Mouse (Mus musculus): ENCODE measurements at regions not wholly inside any gene's neighbourhood (a gene's known extent, or its start where the extent isn't known, plus 50 kb on each side); places are given as distances from the start of the nearest gene placed in this dataset.

GRCm38 (mm10) chr4:54027565-54028237 lies 201.9 kb downstream of the Tmem38b start:
- DNase-seq (ENCODE audit: low read depth in 2 of 2, low spot score in 2 of 2) = no peak

GRCm38 (mm10) chr4:54045258-54046029 lies 219.6 kb downstream of the Tmem38b start:
- DNase-seq (ENCODE audit: low read depth in 2 of 2, low spot score in 2 of 2) = no peak

DNA sequence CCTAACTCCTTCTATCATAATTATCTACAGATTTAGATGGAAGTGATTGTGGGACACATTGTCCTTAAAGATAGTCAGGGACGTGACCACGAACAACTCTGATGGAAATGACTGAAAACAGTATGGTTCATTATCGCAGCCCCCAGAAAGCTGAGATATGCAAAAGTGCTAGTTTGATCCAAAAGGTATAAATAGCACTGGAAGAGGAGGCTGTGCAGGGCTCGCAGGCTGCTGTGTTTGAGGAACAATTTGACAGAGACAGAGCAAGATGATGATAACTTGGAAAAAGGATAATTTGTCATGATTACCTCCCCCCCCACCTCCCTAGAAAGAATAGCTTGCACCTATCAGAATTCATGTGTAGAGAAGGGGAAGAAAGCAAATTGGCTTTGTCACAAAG lies 238.5 kb downstream of the Tmem38b start:
- DNase-seq (ENCODE audit: low read depth in 2 of 2, low spot score in 2 of 2) = no peak

GRCm38 (mm10) chr4:54071951-54072350 lies 246.1 kb downstream of the Tmem38b start:
- no peak for DNase-seq (ENCODE audit: low read depth in 2 of 2, low spot score in 2 of 2)

DNA sequence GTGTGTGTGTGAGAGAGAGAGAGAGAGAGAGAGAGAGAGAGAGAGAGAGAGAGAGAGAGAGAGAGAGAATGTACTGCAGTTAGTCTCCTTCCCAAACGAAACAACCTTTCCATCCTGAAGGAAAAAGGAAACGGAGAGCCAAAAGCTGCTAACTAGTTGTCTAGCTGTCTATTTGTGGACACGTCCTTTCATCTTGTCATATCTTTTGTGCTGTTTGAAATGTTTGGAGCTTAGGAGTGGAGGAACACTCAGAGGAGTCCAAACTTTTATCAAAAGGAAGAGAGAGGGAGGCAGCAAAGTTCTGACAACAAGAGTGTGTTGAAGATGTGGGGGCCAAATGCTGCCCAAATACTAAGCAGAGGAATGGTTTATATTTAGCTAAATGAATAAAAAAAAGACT lies 246.6 kb downstream of the Tmem38b start:
- DNase-seq (ENCODE audit: low read depth in 2 of 2, low spot score in 2 of 2) = no peak

DNA sequence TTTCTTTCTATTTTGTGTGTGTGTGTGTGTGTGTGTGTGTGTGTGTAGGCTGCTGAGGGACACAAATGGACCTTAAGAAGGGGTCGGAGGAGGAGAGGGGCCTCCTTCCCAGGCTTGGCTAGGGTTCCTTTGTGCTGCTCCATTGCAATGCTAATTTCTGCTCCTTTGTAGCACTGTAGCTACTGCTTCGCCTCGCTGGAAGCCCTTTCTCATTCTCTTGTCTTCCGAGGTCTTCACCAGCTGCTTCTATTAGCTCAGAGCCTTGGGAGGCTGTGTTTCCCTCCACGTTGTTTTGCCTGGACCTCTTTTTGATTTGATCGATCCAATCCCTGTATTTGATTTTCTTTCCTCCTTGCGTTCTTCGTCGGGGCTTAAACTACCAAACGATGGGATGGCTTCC lies 247.1 kb downstream of the Tmem38b start:
- no peak for DNase-seq (ENCODE audit: low read depth in 2 of 2, low spot score in 2 of 2)

DNA sequence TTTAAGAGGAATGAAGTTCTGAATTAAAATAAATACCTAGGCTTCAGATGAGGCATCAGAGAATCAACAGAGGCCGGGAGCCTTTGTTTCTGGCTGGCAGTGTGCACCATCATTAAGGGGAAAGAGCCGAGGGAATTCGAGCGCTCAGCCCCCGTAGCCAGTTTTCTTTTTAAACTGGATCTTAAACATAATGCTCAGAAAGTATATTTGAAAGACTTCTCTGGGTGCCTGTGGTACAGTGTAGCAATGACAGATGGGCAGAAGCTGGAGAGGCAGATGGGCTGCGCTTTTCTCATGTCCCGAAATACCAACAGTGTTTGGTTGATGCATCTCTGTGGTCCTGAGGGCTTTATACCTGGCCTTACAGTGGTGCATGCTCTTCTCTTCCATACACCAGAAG lies 247.6 kb downstream of the Tmem38b start:
- DNase-seq (ENCODE audit: low read depth in 2 of 2, low spot score in 2 of 2) = no peak

DNA sequence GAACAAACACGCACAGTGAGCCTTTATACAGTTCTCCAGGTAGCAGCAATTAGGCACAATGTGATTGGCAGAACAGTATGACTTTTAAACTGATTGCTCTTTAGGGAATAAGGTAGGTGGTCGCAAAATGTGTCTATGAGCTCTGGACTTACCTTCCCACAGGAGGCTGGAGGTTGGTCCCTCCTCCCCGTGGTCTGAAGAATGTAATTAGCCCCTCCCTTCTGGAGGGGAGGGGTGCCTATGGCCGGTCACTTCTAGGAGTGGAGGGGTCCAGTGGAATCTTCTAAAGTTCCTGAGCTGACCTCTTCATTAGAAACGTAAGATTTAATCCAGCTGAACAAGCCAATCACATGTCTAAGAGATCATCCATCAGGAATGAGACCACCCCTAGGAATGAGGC lies 248.4 kb downstream of the Tmem38b start:
- DNase-seq (ENCODE audit: low read depth in 2 of 2, low spot score in 2 of 2) = no peak

DNA sequence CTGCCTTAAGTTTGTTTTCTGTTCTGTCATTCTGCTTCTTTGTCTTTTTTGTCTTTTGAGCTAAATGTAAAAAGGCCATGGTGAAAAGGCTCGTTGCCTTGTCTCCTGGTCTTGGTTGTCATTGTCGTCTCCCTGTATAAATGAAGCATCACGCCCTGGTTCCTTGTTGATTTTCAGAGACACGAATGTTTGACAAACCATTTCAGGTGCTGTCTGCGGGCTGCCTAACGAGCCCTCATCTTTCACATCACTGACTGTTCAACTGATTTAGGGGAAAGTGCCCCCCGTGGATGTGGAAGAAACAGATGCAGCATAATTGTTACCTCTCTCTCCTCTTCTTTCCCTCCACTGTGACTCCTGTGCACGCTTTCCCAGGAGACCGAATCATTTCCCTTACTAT lies 254.7 kb downstream of the Tmem38b start:
- no peak for DNase-seq (ENCODE audit: low read depth in 2 of 2, low spot score in 2 of 2)

DNA sequence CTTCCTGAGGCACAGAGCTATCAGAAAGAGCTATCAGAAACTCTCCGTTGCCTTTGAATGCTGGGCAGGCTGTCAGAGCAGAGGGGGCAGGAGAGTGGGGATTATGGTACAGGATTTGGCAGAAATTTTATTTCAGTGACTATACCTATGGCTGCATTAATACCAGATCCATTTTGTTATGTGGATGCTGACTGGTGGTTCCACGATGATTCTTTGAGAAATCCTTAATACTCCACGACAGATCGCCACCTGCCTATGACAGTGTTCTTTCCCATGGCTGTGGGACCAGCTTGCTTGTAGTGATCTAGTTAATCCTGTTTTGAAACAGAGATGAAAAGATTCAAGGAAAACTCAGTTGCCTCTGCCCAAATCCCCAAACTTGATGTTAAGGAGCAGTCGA lies 255.6 kb downstream of the Tmem38b start:
- no peak for DNase-seq (ENCODE audit: low read depth in 2 of 2, low spot score in 2 of 2)

- no peak for DNase-seq (ENCODE audit: low read depth in 2 of 2, low spot score in 2 of 2)
These were observed 258.9 kb downstream of the Tmem38b start for GRCm38 (mm10) chr4:54084747-54085146.

DNA sequence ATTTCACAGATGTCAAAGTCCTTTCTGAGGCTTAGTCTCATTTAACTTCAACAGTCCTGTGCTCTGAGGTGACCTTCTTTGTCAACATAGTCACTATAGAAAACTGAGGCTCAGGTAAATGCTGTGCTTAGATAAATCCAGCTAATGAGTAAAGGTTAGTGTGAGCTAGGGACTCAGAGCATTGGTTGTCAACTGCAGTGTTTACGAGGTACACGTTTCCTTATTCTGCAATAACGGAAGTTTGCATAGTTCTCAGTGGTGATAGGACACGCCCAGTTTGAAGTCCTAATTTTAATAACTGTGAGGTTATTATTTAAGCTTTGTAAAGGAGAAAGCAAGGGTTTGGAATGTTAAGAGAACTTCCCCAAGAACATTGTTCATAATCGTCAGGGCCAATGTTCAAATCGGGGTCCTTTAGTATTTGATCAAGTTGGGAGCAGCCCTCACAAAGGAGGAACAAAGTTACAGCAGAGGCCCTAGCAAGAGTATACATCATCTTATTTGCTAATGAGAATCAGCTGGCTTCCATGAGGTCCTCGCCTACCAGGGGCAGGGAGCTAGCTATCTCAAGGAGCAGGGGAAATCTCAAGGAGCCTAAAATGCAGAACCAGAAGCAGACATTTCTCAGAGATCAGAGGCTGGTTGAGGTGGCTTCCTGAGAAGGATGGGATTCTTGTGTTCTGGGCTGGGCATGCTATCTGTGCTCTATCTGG lies 268.6 kb downstream of the Tmem38b start:
- no peak for DNase-seq (ENCODE audit: low read depth in 2 of 2, low spot score in 2 of 2)

- no peak for DNase-seq (ENCODE audit: low read depth in 2 of 2, low spot score in 2 of 2)
These were observed 269.5 kb downstream of the Tmem38b start for GRCm38 (mm10) chr4:54095200-54095930.

DNA sequence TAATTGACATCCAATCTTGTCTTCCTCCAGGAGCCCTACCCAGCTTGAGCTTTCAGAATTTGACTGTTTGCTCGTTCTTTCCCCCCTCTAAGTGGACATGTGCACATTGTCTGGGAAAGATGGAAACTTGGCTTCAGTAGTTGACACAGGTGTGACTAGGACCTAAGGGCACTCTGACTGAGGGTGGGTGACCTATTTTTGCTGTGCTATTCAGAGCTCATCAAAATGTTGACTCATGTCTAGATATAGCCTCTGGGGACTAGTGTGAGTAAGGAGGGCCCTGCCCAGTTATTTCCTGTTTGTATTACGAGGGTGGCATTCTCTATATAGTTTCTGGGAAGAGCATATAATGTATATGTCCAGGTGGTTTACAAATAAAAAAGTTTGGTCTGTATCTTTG lies 271.7 kb downstream of the Tmem38b start:
- no peak for DNase-seq (ENCODE audit: low read depth in 2 of 2, low spot score in 2 of 2)

DNA sequence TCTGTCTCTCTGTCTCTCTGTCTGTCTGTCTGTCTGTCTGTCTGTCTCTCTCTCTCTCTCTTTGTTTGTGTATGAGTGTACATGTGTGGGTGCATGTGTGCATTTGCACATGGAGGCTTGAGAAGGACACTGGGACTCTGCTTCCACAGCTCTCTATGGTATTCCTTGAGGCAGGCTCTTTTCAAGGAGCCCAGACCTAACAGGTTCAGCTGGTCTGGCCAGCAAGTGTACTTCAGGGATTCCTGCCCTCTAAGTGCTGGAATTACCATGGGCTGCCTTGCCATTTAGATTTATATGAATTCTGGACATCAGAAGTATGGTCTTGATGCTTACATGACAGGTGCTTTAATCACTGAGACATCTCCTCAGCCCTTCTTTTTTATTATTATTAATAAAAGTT lies 274.4 kb downstream of the Tmem38b start:
- no peak for DNase-seq (ENCODE audit: low read depth in 2 of 2, low spot score in 2 of 2)

DNA sequence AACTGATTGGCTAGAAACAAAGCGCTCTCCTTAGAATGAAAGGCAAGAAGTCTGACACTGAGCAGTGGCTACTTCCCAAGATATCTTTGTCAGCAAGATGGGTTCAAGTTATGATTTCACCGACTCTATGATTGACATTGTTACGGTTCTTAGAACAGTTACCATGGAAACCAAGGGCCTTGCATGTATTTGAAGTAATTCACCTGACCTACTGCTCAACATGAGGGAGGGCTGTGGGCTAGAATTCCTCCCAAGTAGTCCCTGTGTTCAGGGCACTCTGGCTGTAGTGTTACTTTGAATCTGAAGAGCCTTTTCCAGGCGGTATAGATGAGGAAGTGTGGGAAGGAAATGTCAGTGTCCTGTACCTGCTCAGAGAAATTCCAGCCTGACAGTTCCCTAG lies 281.1 kb downstream of the Tmem38b start:
- no peak for DNase-seq (ENCODE audit: low read depth in 2 of 2, low spot score in 2 of 2)

DNA sequence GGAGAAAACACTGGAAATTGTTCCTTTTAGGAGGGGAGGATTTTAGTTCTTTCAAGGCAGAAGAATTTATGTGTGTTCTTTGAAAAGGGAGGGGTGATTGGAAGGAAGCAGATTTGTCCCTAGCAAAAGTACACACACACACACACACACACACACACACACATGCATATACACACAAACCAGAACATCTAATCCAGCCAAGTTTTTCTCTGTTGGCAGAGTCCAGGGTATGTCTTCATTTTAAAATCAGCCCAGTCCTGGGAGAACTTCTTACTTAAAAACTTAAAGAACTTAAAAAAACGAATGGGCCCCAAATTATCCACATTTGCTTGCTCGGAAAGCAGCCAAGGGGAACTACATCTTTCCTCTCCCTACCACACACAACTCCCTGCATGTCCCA lies 290.5 kb downstream of the Tmem38b start:
- no peak for DNase-seq (ENCODE audit: low read depth in 2 of 2, low spot score in 2 of 2)

DNA sequence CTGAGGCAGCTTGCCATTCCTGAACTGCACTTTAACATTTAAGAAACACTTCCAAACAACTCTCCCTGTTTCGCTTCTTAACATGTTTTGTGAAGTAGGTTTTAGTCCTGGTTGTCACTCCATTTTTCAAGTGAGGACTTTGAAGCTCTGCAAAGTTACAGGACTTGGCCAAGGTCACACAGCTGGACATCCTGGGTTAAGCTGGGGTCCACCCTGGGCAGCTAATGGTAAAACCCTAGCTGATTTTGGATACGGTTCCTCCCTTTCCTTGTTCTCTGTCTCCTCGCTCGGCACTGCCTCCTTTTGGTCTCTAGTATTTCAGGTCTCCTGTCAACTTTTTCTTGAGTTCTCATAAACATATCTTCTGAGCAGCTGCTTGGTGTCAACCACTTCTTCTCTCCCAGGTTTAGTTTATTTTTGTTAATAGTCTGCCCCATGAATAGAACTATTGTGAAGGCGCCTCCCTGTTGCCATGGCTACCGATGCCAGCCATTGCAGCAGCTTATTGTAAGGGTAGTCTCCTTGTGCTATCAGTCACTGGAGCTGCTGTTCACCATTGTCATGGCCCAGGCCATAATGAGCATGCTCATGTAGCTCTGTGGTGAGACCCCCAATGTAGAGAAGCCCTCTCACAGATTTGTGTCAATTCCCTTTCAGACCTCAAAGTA lies 292.5 kb downstream of the Tmem38b start:
- no peak for DNase-seq (ENCODE audit: low read depth in 2 of 2, low spot score in 2 of 2)

GRCm38 (mm10) chr4:54128717-54129698 lies 303.2 kb downstream of the Tmem38b start:
- DNase-seq (ENCODE audit: low read depth in 2 of 2, low spot score in 2 of 2) = no peak

- DNase-seq (ENCODE audit: low read depth in 2 of 2, low spot score in 2 of 2) = no peak
These were observed 330.3 kb downstream of the Tmem38b start for GRCm38 (mm10) chr4:54156146-54156545.

Measured in CD8-positive naive resting alpha-beta T cell, adult 2 months (primary cell).